Mouse (Mus musculus) stomach, postnatal 0 days (tissue): ENCODE data around the gene Trim44.

ENCODE experiments used
- CTCF ChIP-seq: IDR thresholded peaks from 2 replicates; pipeline ENCODE4 v1.5.1; 2016; ENCODE audit warnings: antibody characterized with exemption, low read depth, mild to moderate bottlenecking, moderate library complexity
- EP300 ChIP-seq: optimal IDR thresholded peaks from 2 replicates; pipeline ENCODE3; 2016; ENCODE audit warnings: antibody characterized with exemption

DNA sequence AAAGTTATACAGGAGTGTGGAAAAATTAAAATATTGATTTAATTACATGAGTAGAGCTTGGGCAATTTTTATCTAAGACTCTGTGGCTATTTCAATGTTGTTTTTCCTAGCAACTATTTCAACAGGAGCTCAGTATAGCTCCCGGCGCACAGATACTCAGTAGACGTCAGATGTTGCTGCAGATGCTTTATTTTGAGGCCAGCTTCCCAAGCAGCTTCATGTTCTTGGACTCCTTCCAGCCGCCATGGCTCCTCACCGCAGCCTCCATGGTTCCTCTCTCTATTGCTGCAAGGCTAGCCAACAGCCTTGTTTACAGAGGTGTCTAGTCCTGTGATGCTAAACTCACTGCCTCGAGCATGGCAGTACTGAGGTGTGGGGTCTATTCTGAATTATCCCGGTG lies 134.3 kb downstream of the Trim44 start:
- TF ChIP-seq CTCF = no peak
- TF ChIP-seq EP300 = no peak
